Mouse (Mus musculus) left cerebral cortex, postnatal 4 days (tissue): ENCODE measurements around the gene Pla2g5. TPM values are rescaled to one million over a fixed set of nuclear protein-coding genes. Genes with fewer than 3 reads are reported as not detected.

ENCODE experiments used
- DNase-seq: peaks from one replicate; pipeline ENCODE4 v3.0.0-alpha.2; 2022
- intact Hi-C: fragments of 180-260 bp; cut with DNase I; formaldehyde crosslinking; loops from one replicate; pipeline ENCODE4 v1.15.1; 2025
- total RNA-seq, 2 experiments: library from RNA; stranded (reverse); gene quantifications; 2 replicates each; pipeline ENCODE4 v1.2.3; 2021

The Pla2g5 gene
- total RNA-seq, 2 experiments from 2014 or later: 2.4 TPM

GRCm38 (mm10) chr4:138753608-138754007 is 109.7 kb downstream of the Pla2g5 start:
- intact Hi-C loops: no loop called here
- DNase-seq: no peak

GRCm38 (mm10) chr4:138752603-138753002 is 110.7 kb downstream of the Pla2g5 start:
- DNase-seq: no peak
- intact Hi-C loops: no loop called here

Other genes with a start within 250 kb of the Pla2g5 start
- gene Vwa5b1, start 227.6 kb downstream of the Pla2g5 start, total RNA-seq: 1 to 10 TPM; 1.3 to 2.4 TPM
- under 1 TPM in 1 of 2 experiments, not detected in 1; 0.10 TPM for gene Pla2g2c, start 138.7 kb downstream of the Pla2g5 start, total RNA-seq
- gene Ubxn10, start 126.3 kb downstream of the Pla2g5 start, total RNA-seq: 1 to 10 TPM; 1.4 to 1.7 TPM
- not detected for gene Pla2g2f, start 105.9 kb downstream of the Pla2g5 start, total RNA-seq
- not detected for gene Pla2g2d, start 87.7 kb downstream of the Pla2g5 start, total RNA-seq
- gene Gm13030, start 10.5 kb upstream of the Pla2g5 start, total RNA-seq: not detected
- gene Pla2g2e, start 14.5 kb upstream of the Pla2g5 start, total RNA-seq: not detected
- gene Otud3, start 50.5 kb upstream of the Pla2g5 start, total RNA-seq: 10 to 100 TPM; 12.5 to 12.8 TPM
- gene Rnf186, start 103.6 kb upstream of the Pla2g5 start, total RNA-seq: not detected
- gene Tmco4, start 109.4 kb upstream of the Pla2g5 start, total RNA-seq: 1 to 10 TPM in 1 of 2 experiments, under 1 TPM in 1; 0.74 to 1.4 TPM
- gene Htr6, start 212.1 kb upstream of the Pla2g5 start, total RNA-seq: 1 to 10 TPM; 4.1 to 5.1 TPM
- 10 to 100 TPM; 32.8 to 38.3 TPM for gene Nbl1, start 229.5 kb upstream of the Pla2g5 start, total RNA-seq